Mouse (Mus musculus) cerebellum, adult 18-20 months (tissue): Measurements from ENCODE around the gene Dnaja4.
A peak's percentile ranks its signal among the peaks of the same experiment; 100 is the strongest.

Source experiments
- DNase-seq, 2 experiments: peaks; one replicate each; pipeline ENCODE4 v3.0.0; 2021

Dnaja4 gene

GRCm38 (mm10) chr9:54700174-54700475 lies 1.5 kb downstream of the Dnaja4 start:
- peak in 1 of 2 experiments; percentile 64 for DNase-seq

GRCm38 (mm10) chr9:54700746-54701145 lies 2.1 kb downstream of the Dnaja4 start:
- DNase-seq = no peak

GRCm38 (mm10) chr9:54702581-54702980 lies 3.9 kb downstream of the Dnaja4 start:
- no peak for DNase-seq

- no peak for DNase-seq
These were observed 5.7 kb downstream of the Dnaja4 start for GRCm38 (mm10) chr9:54704361-54704760.

- no peak for DNase-seq
These were observed 6.9 kb downstream of the Dnaja4 start for GRCm38 (mm10) chr9:54705561-54705960.

GRCm38 (mm10) chr9:54707288-54707999 lies 8.8 kb downstream of the Dnaja4 start:
- peak; percentile 32 to 36 for DNase-seq

GRCm38 (mm10) chr9:54708085-54708484 lies 9.4 kb downstream of the Dnaja4 start:
- no peak for DNase-seq

- no peak for DNase-seq
These were observed 17.1 kb downstream of the Dnaja4 start for GRCm38 (mm10) chr9:54715776-54716175.

- DNase-seq = no peak
These were observed 18.9 kb downstream of the Dnaja4 start for GRCm38 (mm10) chr9:54717527-54717926.

- DNase-seq = no peak
These were observed 23.5 kb downstream of the Dnaja4 start for GRCm38 (mm10) chr9:54722156-54722555.

- DNase-seq = no peak
These were observed 23.9 kb downstream of the Dnaja4 start for GRCm38 (mm10) chr9:54722596-54722995.

GRCm38 (mm10) chr9:54726315-54726714 lies 27.6 kb downstream of the Dnaja4 start:
- no peak for DNase-seq

GRCm38 (mm10) chr9:54732122-54732521 lies 33.4 kb downstream of the Dnaja4 start:
- DNase-seq = no peak

GRCm38 (mm10) chr9:54733921-54734638 lies 35.4 kb downstream of the Dnaja4 start, which contains the start of gene Wdr61:
Wdr61 (minus strand) TSS chr9:54734519.
- DNase-seq = peak; percentile 95 to 99

GRCm38 (mm10) chr9:54734639-54735252 lies 36.1 kb downstream of the Dnaja4 start:
- DNase-seq = peak in 1 of 2 experiments; percentile 10

- DNase-seq = peak; percentile 32 to 47
These were observed 37.6 kb downstream of the Dnaja4 start for GRCm38 (mm10) chr9:54736284-54736701.

GRCm38 (mm10) chr9:54738376-54738775 lies 39.7 kb downstream of the Dnaja4 start:
- peak; percentile 16 to 37 for DNase-seq

- no peak for DNase-seq
These were observed 45.2 kb downstream of the Dnaja4 start for GRCm38 (mm10) chr9:54743891-54744290.

GRCm38 (mm10) chr9:54745740-54746370 lies 47.2 kb downstream of the Dnaja4 start:
- no peak for DNase-seq

GRCm38 (mm10) chr9:54750215-54750981 lies 51.7 kb downstream of the Dnaja4 start:
- DNase-seq = no peak

- no peak for DNase-seq
These were observed 53.0 kb downstream of the Dnaja4 start for GRCm38 (mm10) chr9:54751684-54752083.

- no peak for DNase-seq
These were observed 53.7 kb downstream of the Dnaja4 start for GRCm38 (mm10) chr9:54752201-54752943.
